8 mouse cellular contexts compared by ENCODE assay signal in genomic region chr11:115164976-115165374, GRCm38 (mm10). TPM values are rescaled to one million over a fixed set of nuclear protein-coding genes. Genes with fewer than 3 reads are reported as not detected.
A peak's percentile ranks its signal among the peaks of the same experiment; 100 is the strongest.
DNase-seq lines count a peak whose midpoint lies in the region; ATAC-seq and TF ChIP-seq lines count a peak whose summit lies in the region.

No protein-coding gene starts in this region.

- H3K9ac ChIP-seq in MEL (ENCODE audit: control insufficient read depth, low read depth, low read length, poor library complexity, severe bottlenecking): peak overlapping the region; percentile 90
- peak overlapping the region; percentile 60; the same call in 1 of the 2 replicates for H3K9ac ChIP-seq in hindbrain, embryonic 14.5 days

- H3K4me3 ChIP-seq in MEL (ENCODE audit: control insufficient read depth in 1 of 2, insufficient read depth in 1 of 2, low read depth in 2 of 2, low read length in 2 of 2): peak overlapping the region; percentile 82 to 94
- H3K4me3 ChIP-seq in hindbrain, embryonic 14.5 days (replicated peaks; ENCODE audit: low read length): peak overlapping the region; percentile 56
- peak overlapping the region; percentile 67 for H3K4me3 ChIP-seq in myocyte

- TF ChIP-seq CTCF in MEL (IDR thresholded peaks at IDR 0.05 in 2 of 3, conservative IDR thresholded peaks at IDR 0.05 in 1 of 3; ENCODE audit: control insufficient read depth in 1 of 3, insufficient read depth in 1 of 3, low read depth in 2 of 3, low read length in 3 of 3, poor library complexity in 1 of 3, severe bottlenecking in 1 of 3): no peak

- H3K36me3 ChIP-seq in MEL (ENCODE audit: control insufficient read depth in 1 of 2, insufficient read depth in 2 of 2, low read length in 2 of 2) (peaks cover 4 to 16% of the 10 kb centered on the region in 2 experiments), myocyte (ENCODE audit: control insufficient read depth, insufficient read depth) (no peaks in the 10 kb centered on the region)
- H3K36me3 ChIP-seq in hindbrain, embryonic 14.5 days (replicated peaks; ENCODE audit: control insufficient read depth, insufficient read depth): no peaks in the 10 kb centered on the region

- TF ChIP-seq RAD21 in MEL (IDR thresholded peaks at IDR 0.05; ENCODE audit: low read depth, low read length): no peak

- TF ChIP-seq EP300 in MEL (IDR thresholded peaks at IDR 0.05; ENCODE audit: low read depth in 1 of 2, low read length in 2 of 2): no peak

- no peaks in the 10 kb centered on the region for H3K9me3 ChIP-seq in MEL (replicated peaks; ENCODE audit: insufficient read depth, low read length)
- H3K9me3 ChIP-seq in hindbrain, embryonic 14.5 days (ENCODE audit: control insufficient read depth, low read length): no peaks in the 10 kb centered on the region

- H3K79me2 ChIP-seq in MEL (ENCODE audit: control insufficient read depth, insufficient read depth, low read length, poor library complexity) (peaks cover 40% of the 10 kb centered on the region), myocyte (ENCODE audit: control insufficient read depth, insufficient read depth) (peaks cover 8% of the 10 kb centered on the region)

- H3K27ac ChIP-seq in MEL (ENCODE audit: control insufficient read depth, low read depth, low read length): peak overlapping the region; percentile 1; the same call in 1 of the 2 replicates
- H3K27ac ChIP-seq in hindbrain, embryonic 14.5 days: no peak overlapping the region

- peak overlapping the region; percentile 72 for H3K4me2 ChIP-seq in hindbrain, embryonic 14.5 days (replicated peaks)
- peak overlapping the region; percentile 95 for H3K4me2 ChIP-seq in myocyte (ENCODE audit: low read depth)

- peaks cover 0 to 29% of the 10 kb centered on the region in 2 experiments for H3K4me1 ChIP-seq in MEL (ENCODE audit: control insufficient read depth in 1 of 2, insufficient read depth in 2 of 2, low read length in 2 of 2)
- peaks cover 13% of the 10 kb centered on the region; the same call in 1 of the 2 replicates for H3K4me1 ChIP-seq in hindbrain, embryonic 14.5 days (replicated peaks; ENCODE audit: control insufficient read depth, insufficient read depth, low read length)

- WGBS in hindbrain, embryonic 14.5 days: 0% methylated on average over 9 of the region's 9 CpGs

- no peak for ATAC-seq in hindbrain, embryonic 14.5 days (ENCODE audit: low FRiP score)
- ATAC-seq in megakaryocyte-erythroid progenitor cell, adult 5-6 weeks (replicated peaks; ENCODE audit: low FRiP score, low TSS enrichment, poor library complexity, severe bottlenecking): no peak

- no peak overlapping the region for H3ac ChIP-seq in myocyte (ENCODE audit: control insufficient read depth, insufficient read length)

- DNase-seq in heart, adult 18-20 months: peak; percentile 35 to 52
- no peak for DNase-seq in heart, postnatal 14 days
- DNase-seq in MEL (ENCODE audit: low read depth, low spot score): peak; percentile 48
- peak; percentile 48 for DNase-seq in embryo, embryonic 11 days
- no peak for DNase-seq in hindbrain, embryonic 14.5 days (ENCODE audit: low spot score)
- peak; percentile 43 for DNase-seq in liver

- no peaks in the 10 kb centered on the region for H3K27me3 ChIP-seq in MEL (ENCODE audit: control insufficient read depth in 1 of 2, insufficient read depth in 2 of 2, low read length in 2 of 2)
- peaks cover 51% of the 10 kb centered on the region for H3K27me3 ChIP-seq in hindbrain, embryonic 14.5 days (ENCODE audit: control insufficient read depth, insufficient read depth, low read length)
- no peaks in the 10 kb centered on the region for H3K27me3 ChIP-seq in myocyte (ENCODE audit: control insufficient read depth, insufficient read depth, insufficient read length)

- intact Hi-C loops in heart, postnatal 14 days (cut with DNase I): no loop called here

- TF ChIP-seq POLR2A in MEL (IDR thresholded peaks at IDR 0.05; ENCODE audit: control insufficient read depth in 1 of 2, insufficient read depth in 1 of 2, low read depth in 1 of 2, low read length in 2 of 2, poor library complexity in 1 of 2) (no peak), myocyte (IDR thresholded peaks at IDR 0.05; ENCODE audit: insufficient read length, low read depth) (peak; percentile 37)

TF ChIP-seq in MEL, 35 proteins besides CTCF, POLR2A, EP300 and RAD21:
- TF ChIP-seq CHD2 (IDR thresholded peaks at IDR 0.05; ENCODE audit: low read length): no peak
- no peak for TF ChIP-seq MYB (IDR thresholded peaks at IDR 0.05; ENCODE audit: low read depth, low read length)
- TF ChIP-seq E2F4 (IDR thresholded peaks at IDR 0.05; ENCODE audit: borderline replicate concordance, low read depth, low read length): no peak
- TF ChIP-seq ELF1 (IDR thresholded peaks at IDR 0.05; ENCODE audit: low read depth, low read length): no peak
- TF ChIP-seq MAX (IDR thresholded peaks at IDR 0.05; ENCODE audit: low read length): no peak
- no peak for TF ChIP-seq ETS1 (IDR thresholded peaks at IDR 0.05; ENCODE audit: low read depth, low read length)
- no peak for TF ChIP-seq GABPA (IDR thresholded peaks at IDR 0.05; ENCODE audit: low read depth, low read length)
- no peak for TF ChIP-seq JUND (IDR thresholded peaks at IDR 0.05; ENCODE audit: low read depth, low read length)
- TF ChIP-seq ZKSCAN1 (IDR thresholded peaks at IDR 0.05; ENCODE audit: low read depth, low read length): no peak
- no peak for TF ChIP-seq ZNF384 (IDR thresholded peaks at IDR 0.05; ENCODE audit: low read depth, low read length)
- no peak for TF ChIP-seq ZC3H11A (IDR thresholded peaks at IDR 0.05; ENCODE audit: low read depth, low read length)

TF ChIP-seq in myocyte, 11 proteins besides CTCF, POLR2A, EP300 and RAD21:
- TF ChIP-seq REST (IDR thresholded peaks at IDR 0.05; ENCODE audit: insufficient read depth, insufficient read length) (no peak), SRF (IDR thresholded peaks at IDR 0.05; ENCODE audit: control insufficient read depth, insufficient read length, low read depth) (no peak), MAX (IDR thresholded peaks at IDR 0.05; ENCODE audit: low read depth) (no peak)
TF ChIP-seq in myocyte: peak in this region for 0.

RNA-seq across cellular contexts. Expression of gene Slc9a3r1, which starts 1.8 kb away (rescaled TPM):
- total RNA-seq in heart, adult 18-20 months (2021): 1 to 10 TPM; 7.7 to 9.1 TPM
- total RNA-seq in heart, postnatal 14 days (2021): 10 to 100 TPM; 12.7 to 13.5 TPM
- total RNA-seq in MEL (2012; rRNA removed): 124 and 127 TPM in 2 replicates
- 100 to 1,000 TPM in 1 of 2 experiments, not detected in 1; 112 TPM for polyA plus RNA-seq in MEL (2012; ENCODE audit: insufficient read depth in 1 of 2, insufficient read length in 2 of 2, low read depth in 1 of 2, low replicate concordance in 2 of 2, missing spikeins in 1 of 2)
- 60.5 and 65.9 TPM in 2 replicates for polyA plus RNA-seq in hindbrain, embryonic 14.5 days (2014; fragmentation: Nextera tagmentation; extraction: Ambion mirVana)
- 16.1 TPM for polyA plus RNA-seq in myocyte (2012; fragmentation: generic; extraction: Trizol)
- 20.4 and 22.2 TPM in 2 replicates for total RNA-seq in megakaryocyte-erythroid progenitor cell, adult 5-6 weeks (2014; fragmentation: Nextera tagmentation)
- total RNA-seq in megakaryocyte-erythroid progenitor cell, adult 5-6 weeks (2017): 25.9 and 28.3 TPM in 2 replicates

RNA-seq across cellular contexts. Expression of gene Tmem104, which starts 22.3 kb away (rescaled TPM):
- total RNA-seq in heart, adult 18-20 months (2021): 10 to 100 TPM; 10.9 to 12.9 TPM
- 1 to 10 TPM; 9.5 to 9.6 TPM for total RNA-seq in heart, postnatal 14 days (2021)
- 23.4 and 24.8 TPM in 2 replicates for total RNA-seq in MEL (2012; rRNA removed)
- polyA plus RNA-seq in MEL (2012; ENCODE audit: insufficient read depth in 1 of 2, insufficient read length in 2 of 2, low read depth in 1 of 2, low replicate concordance in 2 of 2, missing spikeins in 1 of 2) (10 to 100 TPM in 1 of 2 experiments, not detected in 1; 21.9 TPM), myocyte (2012; fragmentation: generic; extraction: Trizol) (15.5 TPM)
- 10.7 and 11.7 TPM in 2 replicates for polyA plus RNA-seq in hindbrain, embryonic 14.5 days (2014; fragmentation: Nextera tagmentation; extraction: Ambion mirVana)
- 5.0 and 10.1 TPM in 2 replicates for total RNA-seq in megakaryocyte-erythroid progenitor cell, adult 5-6 weeks (2014; fragmentation: Nextera tagmentation)
- total RNA-seq in megakaryocyte-erythroid progenitor cell, adult 5-6 weeks (2017): 1.8 and 7.9 TPM in 2 replicates

RNA-seq across cellular contexts. Expression of gene Nat9, which starts 22.7 kb away (rescaled TPM):
- total RNA-seq in heart, adult 18-20 months (2021): 10 to 100 TPM; 20.7 to 25.1 TPM
- 10 to 100 TPM; 17.0 to 17.1 TPM for total RNA-seq in heart, postnatal 14 days (2021)
- total RNA-seq in MEL (2012; rRNA removed): 80.2 and 92.4 TPM in 2 replicates
- 10 to 100 TPM in 1 of 2 experiments, not detected in 1; 46.1 TPM for polyA plus RNA-seq in MEL (2012; ENCODE audit: insufficient read depth in 1 of 2, insufficient read length in 2 of 2, low read depth in 1 of 2, low replicate concordance in 2 of 2, missing spikeins in 1 of 2)
- polyA plus RNA-seq in hindbrain, embryonic 14.5 days (2014; fragmentation: Nextera tagmentation; extraction: Ambion mirVana): 18.2 and 20.0 TPM in 2 replicates
- 22.6 TPM for polyA plus RNA-seq in myocyte (2012; fragmentation: generic; extraction: Trizol)
- total RNA-seq in megakaryocyte-erythroid progenitor cell, adult 5-6 weeks (2014; fragmentation: Nextera tagmentation): 15.0 and 24.9 TPM in 2 replicates
- 19.4 and 51.5 TPM in 2 replicates for total RNA-seq in megakaryocyte-erythroid progenitor cell, adult 5-6 weeks (2017)

RNA-seq across cellular contexts. Expression of gene Cd300lf, which starts 31.2 kb away (rescaled TPM):
- under 1 TPM in 1 of 2 experiments, not detected in 1; 0.36 TPM for total RNA-seq in heart, adult 18-20 months (2021)
- total RNA-seq in heart, postnatal 14 days (2021): under 1 TPM; 0.46 to 0.69 TPM
- total RNA-seq in MEL (2012; rRNA removed): 0.12 and 0.26 TPM in 2 replicates
- polyA plus RNA-seq in MEL (2012; ENCODE audit: insufficient read depth in 1 of 2, insufficient read length in 2 of 2, low read depth in 1 of 2, low replicate concordance in 2 of 2, missing spikeins in 1 of 2) (under 1 TPM in 1 of 2 experiments, not detected in 1; 0.46 TPM), myocyte (2012; fragmentation: generic; extraction: Trizol) (not detected)
- polyA plus RNA-seq in hindbrain, embryonic 14.5 days (2014; fragmentation: Nextera tagmentation; extraction: Ambion mirVana): not detected in 2 replicates
- 2.1 TPM in 1 of 2 replicates, not detected in the other for total RNA-seq in megakaryocyte-erythroid progenitor cell, adult 5-6 weeks (2014; fragmentation: Nextera tagmentation)
- 1.0 and 3.4 TPM in 2 replicates for total RNA-seq in megakaryocyte-erythroid progenitor cell, adult 5-6 weeks (2017)

Comparison
In these comparisons a context has a peak if more than half of its experiments do, and no peak if none do; other contexts are left out.
1. DNase-seq: peak in heart, adult 18-20 months (2 of 2), MEL (single experiment), embryo, embryonic 11 days (single experiment) and liver (single experiment); none in heart, postnatal 14 days (0 of 2) and hindbrain, embryonic 14.5 days (single experiment).
2. Peak in every context shown above with its lines, with median percentiles within 50 percentile points of each other: H3K4me3 ChIP-seq.